Mouse (Mus musculus): ENCODE measurements at regions not wholly inside any gene's neighbourhood (a gene's known extent, or its start where the extent isn't known, plus 50 kb on each side); places are given as distances from the start of the nearest gene placed in this dataset.

GRCm38 (mm10) chr7:69536072-69536471 lies 787.0 kb upstream of the Arrdc4 start:
- no peak for TF ChIP-seq CTCF (IDR thresholded peaks at IDR 0.05; ENCODE audit: low read depth)
- no peak for TF ChIP-seq EP300 (IDR thresholded peaks at IDR 0.05; ENCODE audit: low read depth)
